Mouse (Mus musculus): ENCODE data around the gene Etfb.

DNA sequence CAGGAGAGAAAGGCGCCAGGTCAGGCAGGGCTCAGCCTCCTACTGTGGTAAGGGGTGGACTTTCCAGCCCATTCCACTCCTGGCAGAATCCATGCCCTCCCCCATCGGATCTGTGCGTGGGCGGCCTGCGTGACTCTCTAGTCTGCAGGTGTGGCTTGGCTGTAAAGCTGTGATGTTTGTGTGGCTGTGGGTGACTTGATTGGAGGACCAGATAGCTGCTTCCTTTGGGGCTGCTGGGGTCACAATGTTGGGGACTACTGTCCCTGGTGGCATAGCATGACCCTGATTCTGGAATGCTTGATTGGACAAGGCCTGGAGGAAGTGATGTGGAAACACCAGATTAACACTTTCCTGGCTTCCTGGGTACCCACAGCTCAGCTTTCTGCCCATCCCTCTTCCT lies 44.8 kb downstream of the Etfb start:
- no peak for TF ChIP-seq MAFK (IDR thresholded peaks at IDR 0.05; ENCODE audit: borderline replicate concordance, low read depth, low read length)
- TF ChIP-seq CTCF (IDR thresholded peaks at IDR 0.05 in 2 of 3, conservative IDR thresholded peaks at IDR 0.05 in 1 of 3; ENCODE audit: control insufficient read depth in 1 of 3, insufficient read depth in 1 of 3, low read depth in 2 of 3, low read length in 3 of 3, poor library complexity in 1 of 3, severe bottlenecking in 1 of 3) = no peak
- TF ChIP-seq ELF1 (IDR thresholded peaks at IDR 0.05; ENCODE audit: low read depth, low read length) = no peak
- TF ChIP-seq POLR2AphosphoS2 (IDR thresholded peaks at IDR 0.05; ENCODE audit: low read length) = no peak
- no peak for TF ChIP-seq CHD1 (IDR thresholded peaks at IDR 0.05; ENCODE audit: low read depth, low read length)
- TF ChIP-seq HCFC1 (IDR thresholded peaks at IDR 0.05; ENCODE audit: low read depth, low read length) = no peak
